Mouse (Mus musculus): ENCODE results near the gene Zbtb7a. TPM values are rescaled to one million over a fixed set of nuclear protein-coding genes. Genes with fewer than 3 reads are reported as not detected.

Zbtb7a gene
- polyA plus RNA-seq, 1 experiment from 2014 or later = 13.5 TPM

GRCm38 (mm10) chr10:81122889-81123288, 12.1 kb upstream of the Zbtb7a start:
- H3K4me3 ChIP-seq (replicated peaks) = no peak overlapping the region
- no peaks in the 10 kb centered on the region for H3K9me3 ChIP-seq
- peaks cover 9% of the 10 kb centered on the region for H3K27me3 ChIP-seq
- H3K9ac ChIP-seq = no peak overlapping the region
- H3K36me3 ChIP-seq (replicated peaks) = peaks cover 65% of the 10 kb centered on the region
- H3K27ac ChIP-seq = no peak overlapping the region
- peaks cover 2% of the 10 kb centered on the region; the same call in 1 of the 2 replicates for H3K4me1 ChIP-seq
- no peak for ATAC-seq (ENCODE audit: low FRiP score)
- H3K4me2 ChIP-seq = no peak overlapping the region
- WGBS = 83% methylated on average over 2 of the region's 2 CpGs

GRCm38 (mm10) chr10:81123500-81123899, 11.5 kb upstream of the Zbtb7a start:
- no peak for ATAC-seq (ENCODE audit: low FRiP score)
- 85% methylated on average over 11 of the region's 11 CpGs for WGBS
- H3K9me3 ChIP-seq = no peaks in the 10 kb centered on the region
- peaks cover 61% of the 10 kb centered on the region for H3K36me3 ChIP-seq (replicated peaks)
- no peak overlapping the region for H3K27ac ChIP-seq
- H3K4me1 ChIP-seq = peaks cover 4% of the 10 kb centered on the region; the same call in 1 of the 2 replicates
- H3K4me2 ChIP-seq = no peak overlapping the region
- H3K4me3 ChIP-seq (replicated peaks) = no peak overlapping the region
- peaks cover 14% of the 10 kb centered on the region for H3K27me3 ChIP-seq
- H3K9ac ChIP-seq = no peak overlapping the region

GRCm38 (mm10) chr10:81134181-81134587, 836 bp upstream of the Zbtb7a start:
- H3K4me3 ChIP-seq (replicated peaks) = no peak overlapping the region
- no peaks in the 10 kb centered on the region for H3K9me3 ChIP-seq
- no peak overlapping the region for H3K4me2 ChIP-seq
- no peak for ATAC-seq (ENCODE audit: low FRiP score)
- no peak overlapping the region for H3K27ac ChIP-seq
- peaks cover 60% of the 10 kb centered on the region for H3K27me3 ChIP-seq
- H3K36me3 ChIP-seq (replicated peaks) = no peaks in the 10 kb centered on the region
- H3K4me1 ChIP-seq = peaks cover 31% of the 10 kb centered on the region
- H3K9ac ChIP-seq = no peak overlapping the region
- 2% methylated on average over 16 of the region's 16 CpGs for WGBS

GRCm38 (mm10) chr10:81135831-81136705, 1.0 kb downstream of the Zbtb7a start:
- Histone ChIP-seq H3K27ac (peak overlapping the region; percentile 97), H3K4me2 (peak overlapping the region; percentile 100), H3K9ac (peak overlapping the region; percentile 94), H3K4me1 (peaks cover 47% of the 10 kb centered on the region), H3K36me3 (replicated peaks) (no peaks in the 10 kb centered on the region), H3K9me3 (no peaks in the 10 kb centered on the region), H3K4me3 (replicated peaks) (peak overlapping the region; percentile 84), H3K27me3 (peaks cover 41% of the 10 kb centered on the region)
- under 1% methylated on average over 85 of the region's 86 CpGs for WGBS
- ATAC-seq (ENCODE audit: low FRiP score) = peak; percentile 11; the same call in 1 of the 2 replicates

- Histone ChIP-seq H3K27ac (peak overlapping the region; percentile 97), H3K27me3 (peaks cover 38% of the 10 kb centered on the region), H3K36me3 (replicated peaks) (no peaks in the 10 kb centered on the region; the same call in 1 of the 2 replicates), H3K4me1 (peaks cover 54% of the 10 kb centered on the region), H3K9me3 (no peaks in the 10 kb centered on the region), H3K4me2 (peak overlapping the region; percentile 100), H3K9ac (peak overlapping the region; percentile 94), H3K4me3 (replicated peaks) (peak overlapping the region; percentile 84)
- peak; percentile 62 for ATAC-seq (ENCODE audit: low FRiP score)
- under 1% methylated on average over 36 of the region's 50 CpGs for WGBS
Measured at GRCm38 (mm10) chr10:81136706-81137231, 1.7 kb downstream of the Zbtb7a start.

GRCm38 (mm10) chr10:81137252-81138130, 2.5 kb downstream of the Zbtb7a start:
- H3K9ac ChIP-seq = peak overlapping the region; percentile 91
- peak overlapping the region; percentile 97 for H3K27ac ChIP-seq
- peak overlapping the region; percentile 84 for H3K4me3 ChIP-seq (replicated peaks)
- H3K9me3 ChIP-seq = no peaks in the 10 kb centered on the region
- H3K4me1 ChIP-seq = peaks cover 61% of the 10 kb centered on the region
- ATAC-seq (ENCODE audit: low FRiP score) = peak; percentile 94
- under 1% methylated on average over 81 of the region's 89 CpGs for whole genome bisulfite sequencing
- H3K4me2 ChIP-seq = peak overlapping the region; percentile 100
- H3K36me3 ChIP-seq (replicated peaks) = no peaks in the 10 kb centered on the region; the same call in 1 of the 2 replicates
- H3K27me3 ChIP-seq = peaks cover 35% of the 10 kb centered on the region

GRCm38 (mm10) chr10:81138131-81138782, 3.2 kb downstream of the Zbtb7a start:
- ATAC-seq (ENCODE audit: low FRiP score) = no peak

GRCm38 (mm10) chr10:81138821-81139528, 4.0 kb downstream of the Zbtb7a start:
- Histone ChIP-seq H3K4me3 (replicated peaks) (peak overlapping the region; percentile 84), H3K9ac (peak overlapping the region; percentile 91), H3K27ac (peak overlapping the region; percentile 92), H3K4me2 (peak overlapping the region; percentile 97), H3K9me3 (no peaks in the 10 kb centered on the region), H3K27me3 (peaks cover 22% of the 10 kb centered on the region), H3K4me1 (peaks cover 67% of the 10 kb centered on the region), H3K36me3 (replicated peaks) (peaks cover 7% of the 10 kb centered on the region)
- 61% methylated on average over 11 of the region's 11 CpGs for WGBS
- ATAC-seq (ENCODE audit: low FRiP score) = no peak

More at GRCm38 (mm10) chr10:81138131-81138782, 3.2 kb downstream of the Zbtb7a start:
- Histone ChIP-seq H3K4me1 (peaks cover 67% of the 10 kb centered on the region), H3K4me3 (replicated peaks) (peak overlapping the region; percentile 84), H3K27ac (peak overlapping the region; percentile 92), H3K9ac (peak overlapping the region; percentile 91), H3K36me3 (replicated peaks) (peaks cover under 1% of the 10 kb centered on the region; the same call in 1 of the 2 replicates), H3K9me3 (no peaks in the 10 kb centered on the region), H3K4me2 (peak overlapping the region; percentile 97), H3K27me3 (peaks cover 29% of the 10 kb centered on the region)
- WGBS = 2% methylated on average over 24 of the region's 24 CpGs

- no peak for ATAC-seq (ENCODE audit: low FRiP score)
- H3K27ac ChIP-seq = no peak overlapping the region
- peaks cover 12% of the 10 kb centered on the region for H3K36me3 ChIP-seq (replicated peaks)
- peak overlapping the region; percentile 7; the same call in 1 of the 2 replicates for H3K4me3 ChIP-seq (replicated peaks)
- H3K9me3 ChIP-seq = no peaks in the 10 kb centered on the region
- H3K4me2 ChIP-seq = peak overlapping the region; percentile 97; the same call in 1 of the 2 replicates
- H3K9ac ChIP-seq = peak overlapping the region; percentile 39; the same call in 1 of the 2 replicates
- peaks cover 67% of the 10 kb centered on the region for H3K4me1 ChIP-seq
- H3K27me3 ChIP-seq = peaks cover 17% of the 10 kb centered on the region
- WGBS = 78% methylated on average over 4 of the region's 4 CpGs
Measured at GRCm38 (mm10) chr10:81139529-81139846, 4.5 kb downstream of the Zbtb7a start.

- peak overlapping the region; percentile 7 for H3K4me3 ChIP-seq (replicated peaks)
- 73% methylated on average over 8 of the region's 8 CpGs for whole genome bisulfite sequencing
- H3K9me3 ChIP-seq = no peaks in the 10 kb centered on the region
- ATAC-seq (ENCODE audit: low FRiP score) = no peak
- H3K27me3 ChIP-seq = peaks cover 12% of the 10 kb centered on the region
- peaks cover 18% of the 10 kb centered on the region for H3K36me3 ChIP-seq (replicated peaks)
- H3K4me2 ChIP-seq = no peak overlapping the region
- H3K9ac ChIP-seq = peak overlapping the region; percentile 39
- H3K4me1 ChIP-seq = peaks cover 64% of the 10 kb centered on the region
- 0 out of 2 replicates have a peak overlapping the region, but pooled peaks have one; percentile 36 for H3K27ac ChIP-seq
Measured at GRCm38 (mm10) chr10:81140005-81140404, 5.0 kb downstream of the Zbtb7a start.

Measured in forebrain, embryonic 12.5 days (tissue).